Mouse (Mus musculus) heart, postnatal 0 days (tissue): ENCODE data around the gene Kif15. TPM values are rescaled to one million over a fixed set of nuclear protein-coding genes. Genes with fewer than 3 reads are reported as not detected.

Experiments used
- ATAC-seq: fragments of 200-750 bp; cut with Nextera tagmentation; 2 replicates; pipeline ENCODE4 v1.8.0; 2017; ENCODE audit warnings: low read depth, moderate number of reproducible peaks, moderate library complexity; ENCODE audit not compliant: insufficient read depth
- DNase-seq: peaks from one replicate; pipeline ENCODE4 v3.0.0-alpha.2; 2016; ENCODE audit warnings: low spot score
- H3K27ac ChIP-seq: fragments of 300-500 bp; sonication (generic); 2 replicates; pipeline ENCODE4 v1.5.1; 2014; ENCODE audit warnings: low read depth, mild to moderate bottlenecking
- H3K27me3 ChIP-seq: fragments of 300-500 bp; sonication (generic); 2 replicates; pipeline ENCODE4 v1.6.1; 2014; ENCODE audit warnings: low read length, mixed read lengths; ENCODE audit not compliant: control insufficient read depth, insufficient read depth
- H3K36me3 ChIP-seq: fragments of 300-500 bp; sonication (generic); replicated peaks from 2 replicates; pipeline ENCODE4 v1.6.1; 2014; ENCODE audit warnings: low read length, mixed read lengths; ENCODE audit not compliant: control insufficient read depth, insufficient read depth
- H3K4me1 ChIP-seq: fragments of 300-500 bp; sonication (generic); 2 replicates; pipeline ENCODE4 v1.6.1; 2014; ENCODE audit warnings: antibody characterized with exemption; ENCODE audit not compliant: control insufficient read depth, insufficient read depth
- H3K4me2 ChIP-seq: fragments of 300-500 bp; sonication (generic); 2 replicates; pipeline ENCODE4 v1.6.1; 2014; ENCODE audit warnings: low read depth, mild to moderate bottlenecking, low read length, moderate library complexity
- H3K4me3 ChIP-seq: fragments of 300-500 bp; sonication (generic); 2 replicates; pipeline ENCODE4 v1.5.1; 2014; ENCODE audit warnings: low read depth, low read length
- H3K9ac ChIP-seq: fragments of 300-500 bp; sonication (generic); replicated peaks from 2 replicates; pipeline ENCODE4 v1.6.1; 2014; ENCODE audit warnings: low read depth, low read length, mixed read lengths
- H3K9me3 ChIP-seq: fragments of 300-500 bp; sonication (generic); replicated peaks from 2 replicates; pipeline ENCODE4 v1.6.1; 2016; ENCODE audit warnings: low read length; ENCODE audit not compliant: control insufficient read depth
- CTCF ChIP-seq: IDR thresholded peaks from 2 replicates; pipeline ENCODE4 v1.5.1; 2016; ENCODE audit warnings: antibody characterized with exemption, control low read depth, low read depth
- EP300 ChIP-seq: IDR thresholded peaks from 2 replicates; pipeline ENCODE4 v1.6.1; 2016; ENCODE audit warnings: antibody characterized with exemption, low read depth
- WGBS: fragments of 180-500 bp; shearing (Covaris S2); extraction: QIAGEN DNeasy Blood & Tissue Kit; methylation state at CpG from one replicate; pipeline ENCODE4 v1.1.7; 2014; 5-methylcytosine and 5-hydroxymethylcytosine counted together
- polyA plus RNA-seq: library from polyadenylated mRNA; unstranded; fragments of >200 nt; fragmentation: Nextera tagmentation; extraction: Ambion mirVana; gene quantifications from 2 replicates; pipeline ENCODE4 v1.2.1, GENCODE M21; 2015
- total RNA-seq: library from RNA; depleted of rRNA; stranded (reverse); fragments of >200 nt; gene quantifications from 2 replicates; pipeline ENCODE4 v1.2.3, GENCODE M21; 2014; ENCODE audit warnings: low replicate concordance; rRNA removed

Kif15 gene
- total and polyA plus RNA-seq, 2 experiments from 2014 or later, result 5.3 to 38.2 TPM

DNA sequence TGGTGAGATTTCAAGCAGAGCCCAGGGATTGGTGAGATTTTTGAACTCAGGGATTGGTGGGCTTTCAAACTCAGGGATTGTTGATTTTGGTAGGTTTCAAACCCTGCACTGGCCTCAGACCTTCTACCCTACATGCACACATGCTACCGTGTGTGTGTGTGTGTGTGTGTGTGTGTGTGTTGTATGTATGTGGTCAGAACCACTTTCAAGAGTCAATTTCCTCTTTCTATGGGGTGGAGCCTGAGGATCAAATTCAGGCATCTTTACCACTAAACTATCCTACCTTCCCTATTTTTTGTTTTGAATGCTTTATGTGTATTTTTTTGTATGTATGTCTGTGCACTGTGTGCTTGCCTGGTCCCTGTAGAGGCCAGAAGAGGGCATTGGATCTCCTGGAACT, 96.8 kb downstream of the Kif15 start:
- no peaks in the 10 kb centered on the region for H3K4me1 ChIP-seq
- no peaks in the 10 kb centered on the region for H3K27me3 ChIP-seq
- ATAC-seq (no peak), DNase-seq (no peak)
- no peaks in the 10 kb centered on the region for H3K36me3 ChIP-seq
- 65% methylated on average over 1 of the region's 1 CpGs for WGBS
- H3K27ac ChIP-seq, result no peak overlapping the region
- no peak overlapping the region for H3K9ac ChIP-seq
- no peak overlapping the region for H3K4me2 ChIP-seq
- no peaks in the 10 kb centered on the region for H3K9me3 ChIP-seq
- no peak overlapping the region for H3K4me3 ChIP-seq
- TF ChIP-seq EP300, result no peak
- TF ChIP-seq CTCF, result no peak

GRCm38 (mm10) chr9:123058724-123059292, 108.0 kb downstream of the Kif15 start:
- Histone ChIP-seq H3K4me1 (no peaks in the 10 kb centered on the region), H3K27ac (no peak overlapping the region), H3K4me3 (no peak overlapping the region), H3K36me3 (no peaks in the 10 kb centered on the region), H3K9me3 (no peaks in the 10 kb centered on the region), H3K4me2 (no peak overlapping the region), H3K9ac (no peak overlapping the region), H3K27me3 (no peaks in the 10 kb centered on the region)
- TF ChIP-seq CTCF (no peak), EP300 (no peak)
- DNase-seq, result no peak
- no peak for ATAC-seq

GRCm38 (mm10) chr9:123060172-123060571, 109.3 kb downstream of the Kif15 start:
- H3K9me3 ChIP-seq, result no peaks in the 10 kb centered on the region
- no peak for TF ChIP-seq CTCF
- no peak for TF ChIP-seq EP300
- no peaks in the 10 kb centered on the region for H3K4me1 ChIP-seq
- no peaks in the 10 kb centered on the region for H3K27me3 ChIP-seq
- 73% methylated on average over 3 of the region's 3 CpGs for WGBS
- no peak overlapping the region for H3K9ac ChIP-seq
- H3K27ac ChIP-seq, result no peak overlapping the region
- no peak for ATAC-seq
- no peaks in the 10 kb centered on the region for H3K36me3 ChIP-seq
- H3K4me2 ChIP-seq, result no peak overlapping the region
- no peak for DNase-seq
- H3K4me3 ChIP-seq, result no peak overlapping the region

Other genes starting within 250 kb of the Kif15 start
- not detected in 2 replicates for gene Topaz1, start 203.7 kb upstream of the Kif15 start, total RNA-seq
- not detected in 2 replicates for gene Topaz1, start 203.7 kb upstream of the Kif15 start, polyA plus RNA-seq
- 4.0 and 6.5 TPM in 2 replicates for gene Tcaim, start 145.5 kb upstream of the Kif15 start, total RNA-seq
- 9.8 and 10.0 TPM in 2 replicates for gene Tcaim, start 145.5 kb upstream of the Kif15 start, polyA plus RNA-seq
- gene Gm35549, start 107.0 kb upstream of the Kif15 start, total RNA-seq, result not detected in 2 replicates
- gene Gm35549, start 107.0 kb upstream of the Kif15 start, polyA plus RNA-seq, result 0.20 TPM in 1 of 2 replicates, not detected in the other
- gene Zfp445, start 85.0 kb upstream of the Kif15 start, total RNA-seq, result 51.3 and 72.3 TPM in 2 replicates
- 19.0 and 24.6 TPM in 2 replicates for gene Zfp445, start 85.0 kb upstream of the Kif15 start, polyA plus RNA-seq
- gene Zkscan7, start 65.4 kb upstream of the Kif15 start, total RNA-seq, result 3.9 and 5.4 TPM in 2 replicates
- gene Zkscan7, start 65.4 kb upstream of the Kif15 start, polyA plus RNA-seq, result 1.4 and 1.5 TPM in 2 replicates
- gene Zfp105, start 28.0 kb upstream of the Kif15 start, total RNA-seq, result 2.2 and 6.9 TPM in 2 replicates
- 7.2 and 7.8 TPM in 2 replicates for gene Zfp105, start 28.0 kb upstream of the Kif15 start, polyA plus RNA-seq
- 0.84 and 13.5 TPM in 2 replicates for gene 1110059G10Rik, start within 50 bp of the Kif15 start, total RNA-seq
- gene 1110059G10Rik, start within 50 bp of the Kif15 start, polyA plus RNA-seq, result 27.1 and 31.1 TPM in 2 replicates
- 13.8 and 22.1 TPM in 2 replicates for gene Tmem42, start 70.3 kb downstream of the Kif15 start, total RNA-seq
- 27.5 and 28.1 TPM in 2 replicates for gene Tmem42, start 70.3 kb downstream of the Kif15 start, polyA plus RNA-seq
- not detected in 2 replicates for gene Tgm4, start 83.7 kb downstream of the Kif15 start, total RNA-seq
- gene Tgm4, start 83.7 kb downstream of the Kif15 start, polyA plus RNA-seq, result 0.19 and 0.20 TPM in 2 replicates
- gene Zdhhc3, start 162.2 kb downstream of the Kif15 start, total RNA-seq, result 51.7 and 73.5 TPM in 2 replicates
- 33.4 and 35.7 TPM in 2 replicates for gene Zdhhc3, start 162.2 kb downstream of the Kif15 start, polyA plus RNA-seq
- gene Exosc7, start 162.2 kb downstream of the Kif15 start, total RNA-seq, result 20.2 and 29.5 TPM in 2 replicates
- 45.6 and 49.7 TPM in 2 replicates for gene Exosc7, start 162.2 kb downstream of the Kif15 start, polyA plus RNA-seq
- gene Clec3b, start 199.9 kb downstream of the Kif15 start, total RNA-seq, result 8.5 and 26.8 TPM in 2 replicates
- 5.5 and 5.7 TPM in 2 replicates for gene Clec3b, start 199.9 kb downstream of the Kif15 start, polyA plus RNA-seq